Mouse (Mus musculus): ENCODE results near the gene Slc2a13. TPM values are rescaled to one million over a fixed set of nuclear protein-coding genes. Genes with fewer than 3 reads are reported as not detected.

Gene Slc2a13
- 100 to 1,000 TPM; 107 to 112 TPM for total RNA-seq (2021)
- long read RNA-seq, experiment 1, full-length matches to known transcripts, result 90 of 113 reads
- long read RNA-seq, experiment 1, partial matches to known transcripts, result 12 of 113 reads
- long read RNA-seq, experiment 1, other reads (novel, unspliced or antisense), result 11 of 113 reads
- long read RNA-seq, experiment 2, full-length matches to known transcripts, result 67 of 82 reads
- long read RNA-seq, experiment 2, partial matches to known transcripts, result 8 of 82 reads
- long read RNA-seq, experiment 2, other reads (novel, unspliced or antisense), result 7 of 82 reads

DNA sequence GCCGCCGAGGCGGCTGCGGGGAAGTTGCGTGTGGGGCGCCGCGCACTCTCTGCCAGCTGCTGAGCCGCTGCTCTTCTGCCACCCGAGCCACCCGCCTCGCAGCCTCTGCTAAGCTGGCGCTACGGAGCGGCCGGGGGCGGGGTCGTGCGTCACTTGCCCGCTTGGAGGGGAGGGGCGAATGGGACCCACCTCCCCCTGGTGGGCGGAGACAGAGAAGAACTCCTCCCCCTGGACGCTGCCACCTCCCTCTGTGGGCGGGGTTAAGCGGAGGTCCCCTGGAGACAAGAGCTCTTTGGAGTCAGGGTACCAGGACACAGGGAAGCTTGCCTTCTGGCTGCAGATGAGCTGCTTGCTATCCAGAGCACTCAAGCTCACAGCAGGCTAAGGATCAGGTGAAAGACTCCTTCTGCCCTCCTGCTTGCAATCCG, at the start of gene Slc2a13:
TSS of gene Slc2a13 (minus strand) at position 151 of the 428 bp plus-strand sequence.
- intact Hi-C loops (cut with DNase I), result loop anchor here (5.0 to 10.0 kb wide), 2 partner anchors 198 to 401 kb away; no protein-coding TSS in a partner anchor
- peak; percentile 92 to 93 for DNase-seq (ENCODE audit: extremely low spot score in 1 of 2, low spot score in 2 of 2)
- H3K4me3 ChIP-seq, result peak within 1 kb of the TSS; percentile 80
- TF ChIP-seq CTCF (IDR thresholded peaks at IDR 0.05), result no peak
- peak within 1 kb of the TSS; percentile 83 for H3K27ac ChIP-seq

DNA sequence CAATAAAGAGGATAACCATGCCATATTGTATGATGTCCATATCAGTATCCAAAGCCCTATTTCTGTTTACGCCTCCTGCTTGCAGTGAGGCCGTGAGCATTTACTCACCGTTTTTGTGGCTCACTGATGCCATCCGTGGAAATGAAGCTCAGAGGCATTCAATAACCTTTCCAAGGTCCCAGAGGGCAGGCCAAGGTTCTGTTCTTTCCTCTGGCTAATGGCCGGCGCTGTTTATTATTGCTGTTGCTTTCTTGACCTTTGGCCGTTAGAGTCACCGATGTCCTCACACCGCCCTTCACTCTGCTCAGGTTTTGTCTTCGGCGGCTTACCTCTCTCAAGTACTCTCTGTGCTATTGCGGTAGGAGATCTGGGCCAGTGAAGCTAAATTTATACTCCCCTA, 43.0 kb upstream of the Slc2a13 start:
- H3K27ac ChIP-seq, result peak overlapping the region; percentile 76
- no peak for DNase-seq (ENCODE audit: extremely low spot score in 1 of 2, low spot score in 2 of 2)
- H3K4me3 ChIP-seq, result no peak overlapping the region
- TF ChIP-seq CTCF (IDR thresholded peaks at IDR 0.05), result no peak
- intact Hi-C loops (cut with DNase I), result no loop called here

GRCm38 (mm10) chr15:91615532-91615931, 42.5 kb upstream of the Slc2a13 start:
- TF ChIP-seq CTCF (IDR thresholded peaks at IDR 0.05), result no peak
- Histone ChIP-seq H3K27ac (peak overlapping the region; percentile 76), H3K4me3 (no peak overlapping the region)
- intact Hi-C loops (cut with DNase I), result loop anchor here (2.0 kb wide), 1 partner anchor 59 kb away; no protein-coding TSS in a partner anchor
- DNase-seq (ENCODE audit: extremely low spot score in 1 of 2, low spot score in 2 of 2), result no peak

DNA sequence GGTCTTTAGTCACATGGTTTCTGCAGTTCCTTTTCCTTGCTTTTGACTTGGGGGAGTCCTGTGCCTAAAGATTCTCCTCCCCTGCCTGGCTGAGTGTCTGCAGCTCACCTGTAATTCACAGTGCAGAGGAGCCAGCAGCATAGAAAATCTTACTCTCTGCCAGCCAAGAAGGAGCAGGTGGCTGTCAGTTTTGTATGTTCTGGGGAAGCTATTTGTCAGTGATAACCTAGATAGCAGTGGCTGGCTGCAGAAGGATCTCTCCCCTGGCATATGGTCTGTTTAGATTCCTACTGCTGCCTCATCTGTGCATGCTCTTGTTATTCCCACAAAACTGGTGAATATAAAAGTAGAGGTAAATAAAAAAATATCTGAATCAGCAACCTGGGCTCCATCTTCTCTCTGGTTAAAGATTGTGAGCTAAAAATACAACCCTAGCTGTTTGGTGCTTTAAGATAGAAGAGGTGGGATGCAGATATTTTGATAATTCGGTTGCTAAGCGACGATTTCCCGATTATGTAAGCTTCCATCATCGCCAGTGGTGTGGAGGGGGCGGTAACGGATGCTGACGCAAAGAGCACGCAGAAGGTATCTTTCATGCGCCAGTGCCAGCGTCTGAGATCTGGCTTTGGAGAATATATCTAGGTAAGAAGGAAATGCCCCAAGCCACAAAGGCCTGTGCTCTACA, 41.1 kb upstream of the Slc2a13 start:
- DNase-seq (ENCODE audit: extremely low spot score in 1 of 2, low spot score in 2 of 2), result peak; percentile 78 to 80
- Histone ChIP-seq H3K27ac (peak overlapping the region; percentile 94), H3K4me3 (no peak overlapping the region)
- no peak for TF ChIP-seq CTCF (IDR thresholded peaks at IDR 0.05)
- intact Hi-C loops (cut with DNase I), result loop anchor here (2.0 kb wide), 1 partner anchor 61 kb away; no protein-coding TSS in a partner anchor

- peak; percentile 73 for TF ChIP-seq CTCF (IDR thresholded peaks at IDR 0.05)
- intact Hi-C loops (cut with DNase I), result loop anchor here (1.0 kb wide), 1 partner anchor 145 kb away; no protein-coding TSS in a partner anchor
- H3K27ac ChIP-seq, result no peak overlapping the region
- H3K4me3 ChIP-seq, result no peak overlapping the region
- DNase-seq (ENCODE audit: extremely low spot score in 1 of 2, low spot score in 2 of 2), result peak; percentile 48 to 64
Measured at GRCm38 (mm10) chr15:91609713-91610112, 36.7 kb upstream of the Slc2a13 start.

- intact Hi-C loops (cut with DNase I), result loop anchor here (1.0 kb wide), 1 partner anchor 145 kb away; no protein-coding TSS in a partner anchor
- TF ChIP-seq CTCF (IDR thresholded peaks at IDR 0.05), result no peak
- Histone ChIP-seq H3K4me3 (no peak overlapping the region), H3K27ac (no peak overlapping the region)
- no peak for DNase-seq (ENCODE audit: extremely low spot score in 1 of 2, low spot score in 2 of 2)
Measured at GRCm38 (mm10) chr15:91608811-91609210, 35.8 kb upstream of the Slc2a13 start.

- intact Hi-C loops (cut with DNase I), result no loop called here
- DNase-seq (ENCODE audit: extremely low spot score in 1 of 2, low spot score in 2 of 2), result peak in 1 of 2 experiments; percentile 43
- no peak overlapping the region for H3K27ac ChIP-seq
- no peak for TF ChIP-seq CTCF (IDR thresholded peaks at IDR 0.05)
- H3K4me3 ChIP-seq, result no peak overlapping the region
Measured at GRCm38 (mm10) chr15:91601197-91601596, 28.1 kb upstream of the Slc2a13 start.

- no peak for TF ChIP-seq CTCF (IDR thresholded peaks at IDR 0.05)
- intact Hi-C loops (cut with DNase I), result no loop called here
- Histone ChIP-seq H3K27ac (no peak overlapping the region), H3K4me3 (no peak overlapping the region)
- DNase-seq (ENCODE audit: extremely low spot score in 1 of 2, low spot score in 2 of 2), result no peak
Measured at GRCm38 (mm10) chr15:91597290-91597689, 24.2 kb upstream of the Slc2a13 start.

GRCm38 (mm10) chr15:91574492-91574891, 1.4 kb upstream of the Slc2a13 start:
- no peak overlapping the region for H3K4me3 ChIP-seq
- peak; percentile 81 to 84 for DNase-seq (ENCODE audit: extremely low spot score in 1 of 2, low spot score in 2 of 2)
- TF ChIP-seq CTCF (IDR thresholded peaks at IDR 0.05), result peak; percentile 75
- intact Hi-C loops (cut with DNase I), result loop anchor here (1.0 to 10.0 kb wide), 4 partner anchors 96 to 402 kb away; no protein-coding TSS in a partner anchor
- H3K27ac ChIP-seq, result no peak overlapping the region

DNA sequence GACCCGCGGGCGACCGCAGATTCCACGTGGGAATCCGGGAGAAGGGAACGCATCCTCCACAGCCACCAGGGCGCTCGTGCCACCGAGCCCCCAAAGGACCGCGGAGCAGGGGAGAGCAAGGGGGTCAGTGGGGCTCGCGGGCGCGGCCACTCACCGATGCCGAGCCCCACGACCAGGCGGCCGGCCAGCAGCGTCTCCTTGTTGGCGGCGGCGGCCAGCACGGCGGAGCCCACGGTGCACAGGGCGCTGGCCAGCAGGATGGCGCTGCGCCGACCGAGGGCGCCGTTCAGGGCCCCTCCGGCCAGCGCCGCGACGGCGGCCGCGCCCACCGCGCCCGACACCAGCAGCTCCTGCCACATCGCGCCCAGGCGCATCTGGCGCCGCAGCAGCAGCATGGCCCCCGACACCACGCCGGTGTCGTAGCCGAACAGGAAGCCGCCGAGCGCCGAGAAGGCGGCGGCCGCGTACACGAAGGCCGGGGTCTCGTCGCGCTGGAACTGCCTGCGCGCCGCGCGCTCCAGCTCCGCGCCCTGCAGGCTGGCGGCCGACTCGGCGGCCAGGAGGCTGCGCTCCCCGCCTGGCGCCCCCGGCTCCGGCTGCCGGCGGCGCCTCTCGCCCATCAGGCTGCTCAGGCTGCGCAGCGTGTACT, 516 bp downstream of the Slc2a13 start:
- TF ChIP-seq CTCF (IDR thresholded peaks at IDR 0.05), result no peak; the same call in 1 of the 2 replicates
- peak in 1 of 2 experiments; percentile 29 for DNase-seq (ENCODE audit: extremely low spot score in 1 of 2, low spot score in 2 of 2)
- Histone ChIP-seq H3K27ac (peak overlapping the region; percentile 83), H3K4me3 (peak overlapping the region; percentile 80)
- intact Hi-C loops (cut with DNase I), result loop anchor here (5.0 to 10.0 kb wide), 2 partner anchors 198 to 400 kb away; no protein-coding TSS in a partner anchor

DNA sequence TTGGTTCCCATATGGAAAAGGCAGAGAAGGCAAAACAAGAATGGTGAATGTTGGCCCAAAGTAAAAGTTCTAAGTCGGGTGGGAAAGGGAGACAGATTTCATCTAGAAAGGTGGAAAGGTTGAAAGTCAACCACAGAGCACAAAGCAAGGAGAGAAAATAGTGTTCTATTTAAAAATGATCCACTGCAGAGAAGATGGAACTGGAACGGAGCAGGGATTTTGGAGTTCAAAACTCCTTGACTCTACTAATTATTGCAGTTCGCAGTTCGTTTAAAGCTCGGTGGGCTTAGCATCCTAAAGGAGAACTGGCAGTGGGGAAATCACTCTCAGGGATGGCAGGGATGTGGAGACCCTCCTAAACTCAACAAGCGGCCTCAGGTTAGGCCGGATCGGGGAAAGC, 1.1 kb downstream of the Slc2a13 start:
- Histone ChIP-seq H3K4me3 (peak overlapping the region; percentile 80), H3K27ac (peak overlapping the region; percentile 83)
- intact Hi-C loops (cut with DNase I), result loop anchor here (5.0 to 10.0 kb wide), 2 partner anchors 197 to 400 kb away; no protein-coding TSS in a partner anchor
- no peak for DNase-seq (ENCODE audit: extremely low spot score in 1 of 2, low spot score in 2 of 2)
- TF ChIP-seq CTCF (IDR thresholded peaks at IDR 0.05), result no peak
